Mouse (Mus musculus): ENCODE measurements around the gene Smco3. TPM values are rescaled to one million over a fixed set of nuclear protein-coding genes. Genes with fewer than 3 reads are reported as not detected.

The Smco3 gene
- polyA plus RNA-seq, 1 experiment from 2014 or later, result 0.24 TPM

DNA sequence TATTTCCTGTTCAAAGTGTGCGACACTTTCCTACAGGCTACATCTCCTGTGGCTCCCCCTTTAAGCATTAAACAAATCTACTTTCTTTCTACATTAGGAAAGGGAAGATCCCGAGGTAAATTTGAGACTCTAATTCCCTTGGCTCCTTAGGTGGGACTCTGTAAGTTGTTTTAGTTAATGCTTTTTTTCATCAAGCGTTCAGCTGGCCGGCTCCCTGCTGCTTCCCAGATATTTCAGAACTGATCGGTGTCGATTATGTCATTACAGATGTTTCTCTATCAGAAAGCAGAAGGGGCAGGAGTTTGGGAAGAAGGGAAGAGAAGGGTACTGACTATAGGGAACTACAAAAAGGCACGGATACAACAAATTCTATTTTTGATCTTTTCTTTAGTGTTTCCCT is 8.1 kb downstream of the Smco3 start:
- DNase-seq (ENCODE audit: low read depth, low spot score) (no peak), ATAC-seq (no peak)
- POLR2A ChIA-PET, result interaction anchor here (2.5 kb wide), 1 partner anchor 22 kb away, joined by 18 read pairs; the partner anchor contains the start of gene Hist4h4
- no peak for TF ChIP-seq CTCF (IDR thresholded peaks at IDR 0.05)
- in situ Hi-C loops (cut with MboI; ENCODE audit: low pct_unique_long_range_greater_than_20kb), result no loop called here
- no peaks in the 10 kb centered on the region for H3K27me3 ChIP-seq
- CTCF ChIA-PET, result no interaction called here

DNA sequence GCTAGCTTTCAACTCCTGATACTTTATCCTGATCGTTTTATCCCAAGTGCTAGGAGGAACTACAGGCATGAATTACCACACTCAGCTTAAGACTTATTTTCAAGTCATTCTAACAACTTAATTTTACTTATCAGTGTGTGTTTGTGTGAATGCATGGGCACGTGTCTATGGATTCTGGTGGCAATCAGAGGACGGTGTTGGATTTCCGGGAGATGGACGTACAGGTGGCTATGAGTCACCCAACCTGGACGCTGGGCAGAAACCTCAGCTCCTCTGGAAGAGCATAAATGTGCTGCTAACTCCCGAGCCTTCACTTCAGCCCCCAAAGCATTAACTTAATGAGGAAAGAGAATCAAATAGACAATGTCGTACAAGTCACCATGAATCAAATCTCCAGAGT is 10.3 kb downstream of the Smco3 start:
- ATAC-seq (no peak), DNase-seq (ENCODE audit: low read depth, low spot score) (no peak)
- in situ Hi-C loops (cut with MboI; ENCODE audit: low pct_unique_long_range_greater_than_20kb), result loop anchor here (25.0 kb wide), 2 partner anchors 912 to 1763 kb away; partner anchors contain the start of genes Gprc5a and Strap
- ChIA-PET CTCF (no interaction called here), POLR2A (no interaction called here)
- TF ChIP-seq CTCF (IDR thresholded peaks at IDR 0.05), result no peak
- no peaks in the 10 kb centered on the region for H3K27me3 ChIP-seq

DNA sequence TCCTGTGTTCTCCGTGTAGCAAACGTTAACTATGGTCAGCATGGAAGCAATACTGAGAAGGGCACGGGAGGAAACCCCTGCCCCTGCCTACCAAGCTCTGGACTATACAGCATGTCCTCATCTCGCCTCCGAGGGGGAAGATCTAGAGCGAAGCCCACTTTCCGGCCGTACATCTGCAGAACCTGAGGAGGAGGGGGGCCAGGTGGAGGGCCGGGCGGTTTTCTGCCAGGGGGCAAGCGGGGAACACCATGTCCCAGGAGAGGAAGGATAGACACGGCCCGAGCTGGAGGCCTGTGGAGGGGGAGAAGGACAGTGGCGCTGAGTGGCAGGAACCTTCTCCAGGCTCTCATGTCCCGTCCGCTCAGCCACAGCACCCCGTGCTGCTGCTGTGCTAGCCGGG is 14.2 kb downstream of the Smco3 start:
- H3K27me3 ChIP-seq, result no peaks in the 10 kb centered on the region
- CTCF ChIA-PET, result no interaction called here
- ATAC-seq (no peak), DNase-seq (ENCODE audit: low read depth, low spot score) (no peak)
- POLR2A ChIA-PET, result no interaction called here
- no peak for TF ChIP-seq CTCF (IDR thresholded peaks at IDR 0.05)
- in situ Hi-C loops (cut with MboI; ENCODE audit: low pct_unique_long_range_greater_than_20kb), result loop anchor here (25.0 kb wide), 2 partner anchors 916 to 1759 kb away; partner anchors contain the start of genes Gprc5a and Strap

DNA sequence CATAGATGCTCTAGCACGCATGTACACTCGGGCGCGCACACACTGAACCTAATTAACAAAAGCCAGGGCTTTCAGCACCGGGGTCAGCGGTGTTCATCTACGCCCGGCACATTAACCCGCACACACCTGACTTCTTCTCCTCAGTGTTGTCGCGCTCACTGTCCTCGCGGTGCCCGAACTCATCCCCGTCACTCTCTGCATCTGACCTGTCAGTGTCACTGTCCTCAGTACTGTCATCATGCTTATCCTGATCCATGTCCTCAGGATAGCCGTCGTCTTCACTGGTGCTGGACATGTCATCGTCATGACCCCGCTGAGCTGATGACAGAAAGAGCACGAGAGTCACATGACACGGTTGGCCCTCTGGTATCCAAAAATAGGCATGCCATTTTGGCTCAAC is 14.9 kb downstream of the Smco3 start:
- CTCF ChIA-PET, result no interaction called here
- DNase-seq (ENCODE audit: low read depth, low spot score), result no peak
- no peak for ATAC-seq

DNA sequence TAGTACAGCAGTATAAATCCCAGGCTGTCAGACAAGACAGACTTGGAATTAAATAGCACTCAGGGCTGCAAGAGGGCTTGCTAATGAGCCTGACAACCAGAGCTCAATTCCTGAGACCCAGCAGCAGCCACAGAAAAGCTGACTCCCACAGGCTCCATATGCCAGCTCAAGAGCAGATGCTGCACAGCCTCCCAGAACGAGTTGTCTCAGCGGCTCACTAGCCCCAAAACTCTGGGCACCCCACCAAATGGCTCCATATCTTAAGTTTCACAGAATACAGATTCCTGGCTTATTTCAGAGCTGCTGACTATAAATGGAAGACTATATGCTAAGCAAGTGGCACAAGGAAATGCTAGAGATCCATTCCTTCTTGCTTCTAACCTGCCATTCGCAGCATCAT is 17.7 kb downstream of the Smco3 start:
- in situ Hi-C loops (cut with MboI; ENCODE audit: low pct_unique_long_range_greater_than_20kb), result loop anchor here (25.0 kb wide), 2 partner anchors 920 to 1755 kb away; partner anchors contain the start of genes Gprc5a and Strap
- ATAC-seq (no peak), DNase-seq (ENCODE audit: low read depth, low spot score) (no peak)
- POLR2A ChIA-PET, result no interaction called here
- no peak for TF ChIP-seq CTCF (IDR thresholded peaks at IDR 0.05)
- H3K27me3 ChIP-seq, result no peaks in the 10 kb centered on the region
- CTCF ChIA-PET, result interaction anchor here (1.0 kb wide), 1 partner anchor 163 kb away, joined by 3 read pairs; no protein-coding TSS in a partner anchor

More for the DNA sequence above, 14.9 kb downstream of the Smco3 start:
- in situ Hi-C loops (cut with MboI; ENCODE audit: low pct_unique_long_range_greater_than_20kb), result loop anchor here (25.0 kb wide), 2 partner anchors 917 to 1758 kb away; partner anchors contain the start of genes Gprc5a and Strap
- POLR2A ChIA-PET, result no interaction called here
- no peaks in the 10 kb centered on the region for H3K27me3 ChIP-seq
- no peak for TF ChIP-seq CTCF (IDR thresholded peaks at IDR 0.05)

DNA sequence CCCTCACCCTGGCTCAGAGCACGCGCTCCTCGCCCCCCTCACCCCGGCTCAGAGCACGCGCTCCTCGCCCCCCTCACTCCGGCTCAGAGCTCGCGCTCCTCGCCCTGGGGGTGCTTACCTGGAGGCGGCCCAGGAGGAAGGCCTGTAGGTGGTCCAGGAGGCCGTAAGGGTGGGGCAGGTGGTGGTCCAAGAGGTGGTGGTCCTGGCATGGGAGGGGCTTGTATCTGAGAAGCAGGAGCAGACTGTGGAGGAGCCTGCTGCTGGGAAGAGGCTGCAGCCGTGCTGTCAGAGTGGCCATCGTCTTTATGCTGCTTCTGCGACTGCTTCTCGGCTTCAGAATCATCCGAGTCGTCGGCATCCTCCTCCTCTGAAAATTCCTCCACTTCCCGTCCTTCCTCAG is 18.4 kb downstream of the Smco3 start:
- POLR2A ChIA-PET, result no interaction called here
- no peak for ATAC-seq

DNA sequence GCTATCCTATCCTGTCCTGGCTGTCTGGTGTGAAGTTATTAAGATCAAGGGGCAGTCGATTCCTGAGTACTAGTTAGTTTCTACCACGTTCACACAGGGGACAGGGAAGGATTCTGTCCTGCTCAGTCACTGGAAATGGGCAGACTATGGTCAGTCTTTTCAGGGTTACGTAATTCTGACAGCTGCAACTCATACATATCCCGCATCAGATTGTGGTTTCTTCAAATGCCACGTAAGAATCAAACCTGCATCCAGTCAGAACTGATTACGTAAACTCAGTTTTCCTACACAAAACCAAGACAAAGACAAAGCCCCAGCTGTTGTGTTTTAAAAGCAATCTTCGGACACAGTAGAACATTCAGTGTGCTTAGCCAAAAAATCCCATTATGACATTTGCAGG is 19.9 kb downstream of the Smco3 start:
- in situ Hi-C loops (cut with MboI; ENCODE audit: low pct_unique_long_range_greater_than_20kb), result loop anchor here (25.0 kb wide), 2 partner anchors 922 to 1753 kb away; partner anchors contain the start of genes Gprc5a and Strap
- no peaks in the 10 kb centered on the region for H3K27me3 ChIP-seq
- TF ChIP-seq CTCF (IDR thresholded peaks at IDR 0.05), result no peak
- ATAC-seq (no peak), DNase-seq (ENCODE audit: low read depth, low spot score) (no peak)
- ChIA-PET CTCF (interaction anchor here (1.3 kb wide), 1 partner anchor 20 kb away, joined by 3 read pairs; no protein-coding TSS in a partner anchor), POLR2A (no interaction called here)

More for the DNA sequence above, 18.4 kb downstream of the Smco3 start:
- CTCF ChIA-PET, result interaction anchor here (1.0 kb wide), 1 partner anchor 164 kb away, joined by 3 read pairs; no protein-coding TSS in a partner anchor
- no peaks in the 10 kb centered on the region for H3K27me3 ChIP-seq
- TF ChIP-seq CTCF (IDR thresholded peaks at IDR 0.05), result no peak
- DNase-seq (ENCODE audit: low read depth, low spot score), result no peak
- in situ Hi-C loops (cut with MboI; ENCODE audit: low pct_unique_long_range_greater_than_20kb), result loop anchor here (25.0 kb wide), 2 partner anchors 920 to 1755 kb away; partner anchors contain the start of genes Gprc5a and Strap

DNA sequence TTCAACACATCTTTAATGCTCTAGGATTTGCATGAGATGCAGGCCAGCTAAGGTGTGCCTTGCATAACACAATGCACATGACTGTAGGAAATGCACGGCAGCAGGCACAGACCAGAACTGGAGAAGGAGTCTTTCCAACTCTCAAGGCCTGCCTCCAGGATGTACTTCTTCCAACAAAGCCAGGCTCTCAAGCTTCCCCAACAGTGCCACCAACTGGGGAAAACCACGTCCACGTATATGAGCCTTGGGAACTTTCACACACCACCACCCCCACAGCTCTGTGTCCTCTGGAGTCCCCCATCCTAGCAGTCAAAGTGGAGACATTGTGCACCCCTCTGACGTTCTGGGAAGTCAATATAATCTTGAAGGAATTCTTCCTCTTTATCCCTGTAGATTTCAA is 22.1 kb downstream of the Smco3 start:
- no peaks in the 10 kb centered on the region for H3K27me3 ChIP-seq
- no peak for ATAC-seq
- TF ChIP-seq CTCF (IDR thresholded peaks at IDR 0.05), result no peak
- in situ Hi-C loops (cut with MboI; ENCODE audit: low pct_unique_long_range_greater_than_20kb), result loop anchor here (25.0 kb wide), 2 partner anchors 924 to 1751 kb away; partner anchors contain the start of genes Gprc5a and Strap
- no peak for DNase-seq (ENCODE audit: low read depth, low spot score)
- ChIA-PET POLR2A (no interaction called here), CTCF (no interaction called here)

DNA sequence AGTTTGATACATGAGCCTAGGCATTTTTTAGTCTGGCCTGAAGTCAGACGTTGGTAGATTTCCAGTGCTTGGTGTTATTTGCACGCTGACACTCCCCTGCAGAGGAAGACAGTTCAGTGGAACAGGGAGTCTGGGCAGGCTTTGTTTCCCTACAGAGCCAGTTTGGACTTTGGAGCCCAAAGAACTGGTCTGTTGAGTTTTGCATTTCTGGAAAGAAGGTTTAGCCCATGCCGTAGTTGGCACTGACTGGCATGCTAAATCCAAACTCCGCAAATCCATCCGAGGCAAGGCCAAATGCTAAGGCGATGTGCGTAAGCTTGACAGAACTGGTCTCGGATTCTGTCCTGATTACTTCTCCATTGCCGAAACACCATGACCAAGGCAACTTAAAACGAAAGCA is 24.1 kb downstream of the Smco3 start:
- in situ Hi-C loops (cut with MboI; ENCODE audit: low pct_unique_long_range_greater_than_20kb), result loop anchor here (25.0 kb wide), 2 partner anchors 926 to 1749 kb away; partner anchors contain the start of genes Gprc5a and Strap
- no peak for TF ChIP-seq CTCF (IDR thresholded peaks at IDR 0.05)
- no peak for ATAC-seq
- DNase-seq (ENCODE audit: low read depth, low spot score), result no peak
- no peaks in the 10 kb centered on the region for H3K27me3 ChIP-seq
- POLR2A ChIA-PET, result no interaction called here
- CTCF ChIA-PET, result no interaction called here

DNA sequence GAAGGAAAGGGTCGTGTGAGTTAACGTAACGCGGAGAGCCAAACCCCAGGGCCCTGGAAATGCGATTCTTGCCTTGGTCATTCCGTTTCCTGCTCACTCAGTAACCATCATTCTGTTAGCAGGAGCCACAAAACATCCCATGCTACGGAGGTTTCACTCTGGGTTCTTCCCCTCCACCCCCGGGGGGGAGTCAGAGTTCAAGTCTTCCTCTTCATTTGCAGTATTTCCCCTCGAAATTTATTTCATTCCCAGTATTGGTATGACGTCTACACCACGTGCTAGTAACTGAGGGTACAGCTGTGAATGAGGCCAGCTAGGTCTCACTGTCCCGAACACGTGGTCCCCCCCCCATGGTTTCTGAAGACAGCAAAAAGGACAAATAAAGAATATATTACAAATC is 25.6 kb downstream of the Smco3 start:
- DNase-seq (ENCODE audit: low read depth, low spot score) (no peak), ATAC-seq (no peak)
- H3K27me3 ChIP-seq, result no peaks in the 10 kb centered on the region
- ChIA-PET POLR2A (interaction anchor here (0.9 to 1.2 kb wide), 2 partner anchors 12 to 22 kb away, joined by 3 to 4 read pairs; no protein-coding TSS in a partner anchor), CTCF (no interaction called here)
- in situ Hi-C loops (cut with MboI; ENCODE audit: low pct_unique_long_range_greater_than_20kb), result loop anchor here (10.0 to 25.0 kb wide), 3 partner anchors 928 to 1885 kb away; partner anchors contain the start of genes Cdkn1b, Gprc5a and Strap
- TF ChIP-seq CTCF (IDR thresholded peaks at IDR 0.05), result no peak

DNA sequence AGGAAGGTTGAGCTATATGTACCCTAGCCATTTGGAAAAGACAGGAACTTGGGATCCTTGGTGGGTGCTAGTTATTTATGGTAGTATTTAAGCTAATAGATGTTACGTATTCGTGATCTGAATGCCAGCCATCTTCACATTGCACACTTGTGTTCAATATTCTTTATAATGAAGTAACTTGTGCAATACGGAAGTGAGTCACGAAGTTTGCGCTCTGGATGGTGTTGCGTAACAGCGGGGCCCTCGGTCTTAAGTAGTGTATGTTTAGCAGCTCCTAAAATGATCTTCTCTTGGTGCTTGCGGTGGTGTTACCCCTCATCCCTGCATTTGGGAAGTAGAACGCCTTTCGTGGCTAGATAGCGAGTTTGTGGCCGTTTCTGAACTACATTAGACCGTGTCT is 26.2 kb downstream of the Smco3 start:
- H3K27me3 ChIP-seq, result no peaks in the 10 kb centered on the region
- ChIA-PET CTCF (interaction anchor here (0.9 to 1.4 kb wide), 2 partner anchors 22 to 172 kb away, joined by 3 read pairs; no protein-coding TSS in a partner anchor), POLR2A (interaction anchor here (0.9 to 1.2 kb wide), 2 partner anchors 13 to 22 kb away, joined by 3 to 4 read pairs; no protein-coding TSS in a partner anchor)
- DNase-seq (ENCODE audit: low read depth, low spot score) (no peak), ATAC-seq (no peak)
- no peak for TF ChIP-seq CTCF (IDR thresholded peaks at IDR 0.05)
- in situ Hi-C loops (cut with MboI; ENCODE audit: low pct_unique_long_range_greater_than_20kb), result loop anchor here (10.0 to 25.0 kb wide), 3 partner anchors 928 to 1884 kb away; partner anchors contain the start of genes Cdkn1b, Gprc5a and Strap
